Mouse (Mus musculus): ENCODE data around the gene Slc43a2. TPM values are rescaled to one million over a fixed set of nuclear protein-coding genes. Genes with fewer than 3 reads are reported as not detected.
"Not testable (repeated sequence)": the region's sequence is repeated elsewhere in the genome, so short reads cannot be mapped to it uniquely, and the experiment has no call there.

Gene Slc43a2
- polyA plus RNA-seq, 1 experiment = 57.4 TPM

DNA sequence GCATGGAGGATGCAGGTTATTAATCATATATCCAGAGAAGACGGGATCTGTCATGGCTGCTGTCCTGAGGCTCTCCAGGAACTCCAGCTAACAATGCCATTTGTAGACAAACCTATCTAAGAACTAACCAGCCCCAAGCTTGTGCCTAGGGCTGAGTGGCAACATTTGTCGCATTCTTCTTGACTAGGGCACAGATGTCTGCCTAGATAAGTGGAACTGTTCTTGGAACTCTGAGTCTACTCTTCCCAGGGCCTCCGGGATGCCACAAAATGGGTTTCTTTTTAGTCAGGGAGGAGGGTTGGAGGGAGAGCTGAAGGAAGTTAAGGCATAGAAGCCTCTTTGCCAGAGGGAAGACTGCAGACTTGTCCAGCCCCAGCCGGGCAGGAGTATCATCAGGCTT lies 14.6 kb downstream of the Slc43a2 start:
- Histone ChIP-seq H3K4me1 (ENCODE audit: control insufficient read depth, insufficient read depth, low read length) (peaks cover 49% of the 10 kb centered on the region), H3K27me3 (ENCODE audit: control insufficient read depth, insufficient read depth, low read length) (no peaks in the 10 kb centered on the region), H3K4me3 (replicated peaks; ENCODE audit: insufficient read depth, low read depth, low read length) (no peak overlapping the region), H3K27ac (ENCODE audit: insufficient read depth, low read length) (no peak overlapping the region)
- no peak for DNase-seq
- TF ChIP-seq POLR2A (IDR thresholded peaks at IDR 0.05; ENCODE audit: borderline replicate concordance, insufficient read depth, low read length) (no peak), CTCF (IDR thresholded peaks at IDR 0.05; ENCODE audit: borderline replicate concordance, insufficient read depth, low read depth, low read length) (no peak)
- WGBS = 67% methylated on average over 4 of the region's 4 CpGs

- peak; percentile 52 to 69 for DNase-seq
- Histone ChIP-seq H3K4me1 (ENCODE audit: control insufficient read depth, insufficient read depth, low read length) (peaks cover 52% of the 10 kb centered on the region), H3K27me3 (ENCODE audit: control insufficient read depth, insufficient read depth, low read length) (no peaks in the 10 kb centered on the region), H3K4me3 (replicated peaks; ENCODE audit: insufficient read depth, low read depth, low read length) (no peak overlapping the region), H3K27ac (ENCODE audit: insufficient read depth, low read length) (peak overlapping the region; percentile 20)
- TF ChIP-seq POLR2A (IDR thresholded peaks at IDR 0.05; ENCODE audit: borderline replicate concordance, insufficient read depth, low read length) = no peak
- TF ChIP-seq CTCF (IDR thresholded peaks at IDR 0.05; ENCODE audit: borderline replicate concordance, insufficient read depth, low read depth, low read length) = no peak
- WGBS = 12% methylated on average over 5 of the region's 5 CpGs
Measured at GRCm38 (mm10) chr11:75549658-75550111, 18.2 kb downstream of the Slc43a2 start.

DNA sequence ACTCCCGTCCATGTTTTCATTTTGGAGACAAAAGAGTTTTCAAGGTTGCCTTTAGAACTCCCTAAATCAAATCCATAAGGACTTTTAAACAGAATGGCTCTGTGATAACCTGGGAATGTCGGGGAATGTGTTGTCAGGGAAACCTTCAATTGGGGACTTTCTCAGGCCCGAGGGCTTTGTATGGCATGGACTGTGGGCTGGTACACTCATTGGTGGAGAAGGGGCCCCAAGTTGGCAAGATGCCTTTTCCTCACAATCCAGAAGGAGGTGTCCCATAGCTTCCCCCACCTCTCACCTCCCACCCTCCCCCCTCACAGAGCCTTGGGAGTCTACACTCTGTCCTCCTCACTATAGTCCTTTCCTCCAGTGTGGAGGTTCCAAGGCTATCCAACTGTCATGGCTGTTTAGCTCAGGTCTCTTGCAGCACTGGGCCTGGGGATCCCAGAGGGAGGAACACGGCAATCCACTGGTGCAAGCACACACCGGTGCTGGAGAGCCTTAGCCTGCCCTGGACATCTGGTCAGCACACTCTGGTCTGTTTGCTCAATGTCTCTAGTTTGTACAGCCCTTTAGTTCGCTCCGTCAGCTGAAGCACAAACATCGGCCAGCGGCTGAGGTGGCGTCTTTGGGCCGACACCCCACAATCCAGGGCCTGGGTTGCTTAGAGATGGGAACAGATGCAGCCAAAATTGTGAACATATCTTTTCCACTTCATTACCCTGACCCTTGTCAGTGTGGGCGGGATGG lies 18.9 kb downstream of the Slc43a2 start:
- H3K27ac ChIP-seq (ENCODE audit: insufficient read depth, low read length) = peak overlapping the region; percentile 20; the same call in 1 of the 2 replicates
- DNase-seq = no peak
- 63% methylated on average over 12 of the region's 12 CpGs for WGBS

GRCm38 (mm10) chr11:75551321-75551720 lies 19.8 kb downstream of the Slc43a2 start:
- H3K4me1 ChIP-seq (ENCODE audit: control insufficient read depth, insufficient read depth, low read length) = peaks cover 40% of the 10 kb centered on the region
- WGBS = 58% methylated on average over 5 of the region's 5 CpGs
- TF ChIP-seq POLR2A (IDR thresholded peaks at IDR 0.05; ENCODE audit: borderline replicate concordance, insufficient read depth, low read length) = no peak
- TF ChIP-seq CTCF (IDR thresholded peaks at IDR 0.05; ENCODE audit: borderline replicate concordance, insufficient read depth, low read depth, low read length) = no peak
- H3K4me3 ChIP-seq (replicated peaks; ENCODE audit: insufficient read depth, low read depth, low read length) = no peak overlapping the region
- DNase-seq = no peak
- H3K27me3 ChIP-seq (ENCODE audit: control insufficient read depth, insufficient read depth, low read length) = no peaks in the 10 kb centered on the region
- H3K27ac ChIP-seq (ENCODE audit: insufficient read depth, low read length) = peak overlapping the region; percentile 70

More for the DNA sequence above, 18.9 kb downstream of the Slc43a2 start:
- no peak overlapping the region for H3K4me3 ChIP-seq (replicated peaks; ENCODE audit: insufficient read depth, low read depth, low read length)
- H3K4me1 ChIP-seq (ENCODE audit: control insufficient read depth, insufficient read depth, low read length) = peaks cover 46% of the 10 kb centered on the region
- no peak for TF ChIP-seq POLR2A (IDR thresholded peaks at IDR 0.05; ENCODE audit: borderline replicate concordance, insufficient read depth, low read length)
- no peak for TF ChIP-seq CTCF (IDR thresholded peaks at IDR 0.05; ENCODE audit: borderline replicate concordance, insufficient read depth, low read depth, low read length)
- no peaks in the 10 kb centered on the region for H3K27me3 ChIP-seq (ENCODE audit: control insufficient read depth, insufficient read depth, low read length)

DNA sequence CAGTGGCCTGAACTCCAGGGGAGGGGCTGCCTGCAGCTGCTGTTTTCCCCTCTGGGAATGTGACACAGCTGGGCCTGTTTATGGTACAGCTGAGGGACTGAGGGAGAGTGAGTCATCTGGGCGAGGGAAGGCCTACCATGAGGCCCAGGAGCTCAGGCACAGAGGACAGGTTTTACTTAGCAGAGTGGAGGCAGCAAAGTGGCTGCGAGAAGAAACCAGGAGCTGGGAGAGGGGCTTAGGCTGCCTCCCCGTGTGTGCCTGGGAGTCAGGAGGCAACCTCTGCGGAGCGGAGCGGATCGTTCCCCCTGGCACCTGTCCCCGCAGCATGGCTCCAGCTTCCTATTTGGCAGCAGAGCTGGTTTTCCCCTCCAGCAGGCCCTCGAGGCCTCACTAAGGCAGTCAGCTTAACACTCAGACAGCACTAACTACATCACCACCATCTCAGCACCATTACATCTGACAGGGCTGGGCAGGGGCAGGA lies 20.5 kb downstream of the Slc43a2 start:
- peak overlapping the region; percentile 70 for H3K27ac ChIP-seq (ENCODE audit: insufficient read depth, low read length)
- TF ChIP-seq POLR2A (IDR thresholded peaks at IDR 0.05; ENCODE audit: borderline replicate concordance, insufficient read depth, low read length) (no peak), CTCF (IDR thresholded peaks at IDR 0.05; ENCODE audit: borderline replicate concordance, insufficient read depth, low read depth, low read length) (no peak)
- DNase-seq = peak; percentile 87

DNA sequence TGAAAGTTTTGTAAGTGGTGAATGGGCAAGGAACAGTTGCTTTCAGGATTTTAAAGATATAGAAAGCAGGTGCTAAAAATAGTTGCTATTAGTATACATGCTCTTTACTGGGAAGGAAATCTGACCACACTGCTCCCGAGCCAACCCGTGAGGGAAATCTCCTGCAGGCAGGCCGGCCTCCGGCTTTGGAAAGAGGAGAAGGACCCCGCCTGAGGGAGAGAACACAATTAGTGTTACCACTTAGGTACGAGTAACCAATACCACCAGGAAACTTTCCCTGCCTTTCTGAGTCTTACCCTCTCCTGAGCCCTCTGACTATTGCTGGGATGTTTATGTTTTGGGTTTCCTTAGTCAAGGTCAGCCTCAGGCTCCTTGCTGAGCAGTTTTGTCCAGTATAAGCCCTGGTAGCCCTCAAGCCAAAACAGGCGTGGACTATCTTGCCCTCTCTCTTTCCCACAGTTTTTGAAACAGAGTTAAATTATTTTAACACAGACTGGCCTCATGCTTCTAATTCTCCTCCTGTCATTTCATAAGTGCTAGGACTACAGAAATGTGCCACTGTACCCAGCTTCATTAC lies 21.5 kb downstream of the Slc43a2 start:
- WGBS = 40% methylated on average over 7 of the region's 7 CpGs
- no peaks in the 10 kb centered on the region for H3K27me3 ChIP-seq (ENCODE audit: control insufficient read depth, insufficient read depth, low read length)
- TF ChIP-seq POLR2A (IDR thresholded peaks at IDR 0.05; ENCODE audit: borderline replicate concordance, insufficient read depth, low read length) (no peak), CTCF (IDR thresholded peaks at IDR 0.05; ENCODE audit: borderline replicate concordance, insufficient read depth, low read depth, low read length) (no peak)
- H3K4me1 ChIP-seq (ENCODE audit: control insufficient read depth, insufficient read depth, low read length) = peaks cover 40% of the 10 kb centered on the region
- H3K4me3 ChIP-seq (replicated peaks; ENCODE audit: insufficient read depth, low read depth, low read length) = no peak overlapping the region
- no peak for DNase-seq
- H3K27ac ChIP-seq (ENCODE audit: insufficient read depth, low read length) = peak overlapping the region; percentile 59; the same call in 1 of the 2 replicates

More for the DNA sequence above, 20.5 kb downstream of the Slc43a2 start:
- Histone ChIP-seq H3K4me3 (replicated peaks; ENCODE audit: insufficient read depth, low read depth, low read length) (no peak overlapping the region), H3K4me1 (ENCODE audit: control insufficient read depth, insufficient read depth, low read length) (peaks cover 40% of the 10 kb centered on the region), H3K27me3 (ENCODE audit: control insufficient read depth, insufficient read depth, low read length) (no peaks in the 10 kb centered on the region)
- WGBS = 6% methylated on average over 9 of the region's 9 CpGs

GRCm38 (mm10) chr11:75556006-75556405 lies 24.5 kb downstream of the Slc43a2 start:
- WGBS = 90% methylated on average over 6 of the region's 6 CpGs
- not testable (repeated sequence) for H3K27me3 ChIP-seq (ENCODE audit: control insufficient read depth, insufficient read depth, low read length)

GRCm38 (mm10) chr11:75557142-75557541 lies 25.6 kb downstream of the Slc43a2 start:
- TF ChIP-seq CTCF (IDR thresholded peaks at IDR 0.05; ENCODE audit: borderline replicate concordance, insufficient read depth, low read depth, low read length) (no peak), POLR2A (IDR thresholded peaks at IDR 0.05; ENCODE audit: borderline replicate concordance, insufficient read depth, low read length) (no peak)
- WGBS = 89% methylated on average over 6 of the region's 6 CpGs
- H3K27me3 ChIP-seq (ENCODE audit: control insufficient read depth, insufficient read depth, low read length) = no peaks in the 10 kb centered on the region
- DNase-seq = no peak
- no peak overlapping the region for H3K27ac ChIP-seq (ENCODE audit: insufficient read depth, low read length)
- no peak overlapping the region for H3K4me3 ChIP-seq (replicated peaks; ENCODE audit: insufficient read depth, low read depth, low read length)
- peaks cover 20% of the 10 kb centered on the region for H3K4me1 ChIP-seq (ENCODE audit: control insufficient read depth, insufficient read depth, low read length)

More at GRCm38 (mm10) chr11:75556006-75556405, 24.5 kb downstream of the Slc43a2 start:
- not testable (repeated sequence) for H3K27ac ChIP-seq (ENCODE audit: insufficient read depth, low read length); DNase-seq; H3K4me3 ChIP-seq (replicated peaks; ENCODE audit: insufficient read depth, low read depth, low read length)
- peaks cover 24% of the 10 kb centered on the region for H3K4me1 ChIP-seq (ENCODE audit: control insufficient read depth, insufficient read depth, low read length)
